12 mouse cellular contexts compared by ENCODE assay signal in genomic region chr1:92698541-92698940, GRCm38 (mm10). TPM values are rescaled to one million over a fixed set of nuclear protein-coding genes. Genes with fewer than 3 reads are reported as not detected.
A peak's percentile ranks its signal among the peaks of the same experiment; 100 is the strongest.
DNase-seq lines count a peak whose midpoint lies in the region; ATAC-seq and TF ChIP-seq lines count a peak whose summit lies in the region.
"Had no signal": no experiment of that assay in that cellular context is flagged by ENCODE, and none has a peak within 500 bp of the region (broad histone marks: within the 10 kb centered on the region; RNA-seq: fewer than 3 reads in every experiment).

No protein-coding gene starts in this region.

- no peak for DNase-seq in heart, postnatal 10 days
- DNase-seq in kidney, postnatal 0 days (ENCODE audit: low spot score), result no peak
- DNase-seq in kidney, adult 2 months, result no peak
- no peak for DNase-seq in MEL (ENCODE audit: low read depth, low spot score)
- DNase-seq in adrenal gland, postnatal 36 days, result no peak
- no peak for DNase-seq in liver, postnatal 0 days
- DNase-seq: kidney, adult 11 months had no signal

- peak overlapping the region; percentile 25 for H3K4me2 ChIP-seq in heart, embryonic 13.5 days
- H3K4me2 ChIP-seq in kidney, postnatal 0 days (ENCODE audit: low read length), result no peak overlapping the region
- H3K4me2 ChIP-seq in forebrain, embryonic 12.5 days, result 0 out of 2 replicates have a peak overlapping the region, but pooled peaks have one; percentile 32
- H3K4me2 ChIP-seq in liver, postnatal 0 days (ENCODE audit: low read depth, low read length), result no peak overlapping the region

- intact Hi-C loops in heart, postnatal 10 days (cut with DNase I), result loop anchor here (2.0 to 5.0 kb wide), 3 partner anchors 22 to 208 kb away; partner anchors contain the start of gene Dusp28

- no peak for TF ChIP-seq CTCF in kidney, postnatal 0 days (IDR thresholded peaks at IDR 0.05; ENCODE audit: low read depth)
- no peak for TF ChIP-seq CTCF in kidney, adult 2 months (conservative IDR thresholded peaks at IDR 0.05; ENCODE audit: insufficient read depth, insufficient read length, low read depth, low read length)
- no peak for TF ChIP-seq CTCF in MEL (IDR thresholded peaks at IDR 0.05 in 2 of 3, conservative IDR thresholded peaks at IDR 0.05 in 1 of 3; ENCODE audit: control insufficient read depth in 1 of 3, insufficient read depth in 1 of 3, low read depth in 2 of 3, low read length in 3 of 3, poor library complexity in 1 of 3, severe bottlenecking in 1 of 3)
- no peak for TF ChIP-seq CTCF in liver, postnatal 0 days (IDR thresholded peaks at IDR 0.05; ENCODE audit: low read depth)

- H3K9ac ChIP-seq in heart, embryonic 13.5 days, result 0 out of 2 replicates have a peak overlapping the region, but pooled peaks have one; percentile 50
- H3K9ac ChIP-seq in kidney, postnatal 0 days (ENCODE audit: low read depth, low read length), result 0 out of 2 replicates have a peak overlapping the region, but pooled peaks have one; percentile 40
- H3K9ac ChIP-seq in MEL (ENCODE audit: control insufficient read depth, low read depth, low read length, poor library complexity, severe bottlenecking), result 0 out of 2 replicates have a peak overlapping the region, but pooled peaks have one; percentile 18
- H3K9ac ChIP-seq in forebrain, embryonic 12.5 days, result no peak overlapping the region
- H3K9ac ChIP-seq in liver, postnatal 0 days (replicated peaks), result no peak overlapping the region

- no peak for TF ChIP-seq EP300 in MEL (IDR thresholded peaks at IDR 0.05; ENCODE audit: low read depth in 1 of 2, low read length in 2 of 2)
- TF ChIP-seq EP300 in liver, postnatal 0 days (IDR thresholded peaks at IDR 0.05; ENCODE audit: low read depth), result no peak

- no peak for TF ChIP-seq RAD21 in MEL (IDR thresholded peaks at IDR 0.05; ENCODE audit: low read depth, low read length)

- peaks cover 22% of the 10 kb centered on the region for H3K27me3 ChIP-seq in heart, embryonic 13.5 days (replicated peaks)
- no peaks in the 10 kb centered on the region for H3K27me3 ChIP-seq in kidney, postnatal 0 days (ENCODE audit: insufficient read depth, low read length)
- no peaks in the 10 kb centered on the region for H3K27me3 ChIP-seq in kidney, adult 2 months (replicated peaks; ENCODE audit: control insufficient read depth, insufficient read depth, low read length)
- 0 out of 4 replicates have a peak, but pooled peaks cover 0 to under 1% of the 10 kb centered on the region in 2 experiments for H3K27me3 ChIP-seq in MEL (ENCODE audit: control insufficient read depth in 1 of 2, insufficient read depth in 2 of 2, low read length in 2 of 2)
- H3K27me3 ChIP-seq in forebrain, embryonic 12.5 days, result peaks cover 4% of the 10 kb centered on the region; the same call in 1 of the 2 replicates
- H3K27me3 ChIP-seq in liver, postnatal 0 days (ENCODE audit: insufficient read depth, low read length), result no peaks in the 10 kb centered on the region

- no peak for TF ChIP-seq POLR2A in kidney, adult 2 months (IDR thresholded peaks at IDR 0.05; ENCODE audit: low read depth, low read length)
- TF ChIP-seq POLR2A in MEL (IDR thresholded peaks at IDR 0.05; ENCODE audit: control insufficient read depth in 1 of 2, insufficient read depth in 1 of 2, low read depth in 1 of 2, low read length in 2 of 2, poor library complexity in 1 of 2), result no peak

- no peaks in the 10 kb centered on the region for H3K36me3 ChIP-seq in heart, embryonic 13.5 days
- no peaks in the 10 kb centered on the region for H3K36me3 ChIP-seq in kidney, postnatal 0 days (ENCODE audit: insufficient read depth, low read length)
- H3K36me3 ChIP-seq in kidney, adult 2 months (ENCODE audit: control insufficient read depth, insufficient read depth, low read length), result no peaks in the 10 kb centered on the region
- no peaks in the 10 kb centered on the region for H3K36me3 ChIP-seq in MEL (ENCODE audit: control insufficient read depth in 1 of 2, insufficient read depth in 2 of 2, low read length in 2 of 2)
- no peaks in the 10 kb centered on the region for H3K36me3 ChIP-seq in forebrain, embryonic 12.5 days (replicated peaks)
- no peaks in the 10 kb centered on the region for H3K36me3 ChIP-seq in liver, postnatal 0 days (replicated peaks; ENCODE audit: insufficient read depth, low read length)

- no peak overlapping the region for H3K4me3 ChIP-seq in heart, embryonic 13.5 days
- no peak overlapping the region for H3K4me3 ChIP-seq in kidney, postnatal 0 days (replicated peaks; ENCODE audit: low read depth, low read length)
- no peak overlapping the region for H3K4me3 ChIP-seq in kidney, adult 2 months (ENCODE audit: insufficient read depth, low read depth, low read length)
- no peak overlapping the region for H3K4me3 ChIP-seq in MEL (ENCODE audit: control insufficient read depth in 1 of 2, insufficient read depth in 1 of 2, low read depth in 2 of 2, low read length in 2 of 2)
- no peak overlapping the region for H3K4me3 ChIP-seq in forebrain, embryonic 12.5 days (replicated peaks)
- no peak overlapping the region for H3K4me3 ChIP-seq in liver, postnatal 0 days (ENCODE audit: low read depth, low read length)

- ATAC-seq in heart, embryonic 13.5 days (ENCODE audit: extremely low read depth, insufficient number of reproducible peaks, low FRiP score, low TSS enrichment), result 0 out of 2 replicates have a peak, but pooled peaks have one; percentile 6
- no peak for ATAC-seq in kidney, postnatal 0 days (replicated peaks; ENCODE audit: low FRiP score, low read depth)
- no peak for ATAC-seq in forebrain, embryonic 12.5 days (ENCODE audit: low FRiP score)
- no peak for ATAC-seq in liver, postnatal 0 days

- peak overlapping the region; percentile 79 for H3K27ac ChIP-seq in heart, embryonic 13.5 days (replicated peaks)
- H3K27ac ChIP-seq in kidney, postnatal 0 days, result no peak overlapping the region
- H3K27ac ChIP-seq in kidney, adult 2 months (ENCODE audit: insufficient read depth, low read depth, low read length), result no peak overlapping the region
- no peak overlapping the region for H3K27ac ChIP-seq in MEL (ENCODE audit: control insufficient read depth, low read depth, low read length)
- peak overlapping the region; percentile 75 for H3K27ac ChIP-seq in forebrain, embryonic 12.5 days
- H3K27ac ChIP-seq in liver, postnatal 0 days (ENCODE audit: low read depth), result no peak overlapping the region

- H3K79me2 ChIP-seq in MEL (ENCODE audit: control insufficient read depth, insufficient read depth, low read length, poor library complexity), result no peaks in the 10 kb centered on the region

- H3K9me3 ChIP-seq in heart, embryonic 13.5 days, result no peaks in the 10 kb centered on the region
- no peaks in the 10 kb centered on the region for H3K9me3 ChIP-seq in kidney, postnatal 0 days (replicated peaks; ENCODE audit: low read length)
- H3K9me3 ChIP-seq in MEL (replicated peaks; ENCODE audit: insufficient read depth, low read length), result no peaks in the 10 kb centered on the region
- no peaks in the 10 kb centered on the region for H3K9me3 ChIP-seq in forebrain, embryonic 12.5 days
- no peaks in the 10 kb centered on the region for H3K9me3 ChIP-seq in liver, postnatal 0 days (ENCODE audit: low read length)

- H3K4me1 ChIP-seq in heart, embryonic 13.5 days, result peaks cover 53% of the 10 kb centered on the region
- H3K4me1 ChIP-seq in kidney, postnatal 0 days (replicated peaks; ENCODE audit: insufficient read depth, low read length), result peaks cover 7% of the 10 kb centered on the region; the same call in 1 of the 2 replicates
- H3K4me1 ChIP-seq in kidney, adult 2 months (ENCODE audit: control insufficient read depth, insufficient read depth, low read length), result no peaks in the 10 kb centered on the region
- peaks cover 1 to 13% of the 10 kb centered on the region in 2 experiments; a peak in 2 of 4 replicates for H3K4me1 ChIP-seq in MEL (ENCODE audit: control insufficient read depth in 1 of 2, insufficient read depth in 2 of 2, low read length in 2 of 2)
- H3K4me1 ChIP-seq in forebrain, embryonic 12.5 days, result peaks cover 31% of the 10 kb centered on the region
- 0 out of 2 replicates have a peak, but pooled peaks cover 4% of the 10 kb centered on the region for H3K4me1 ChIP-seq in liver, postnatal 0 days (ENCODE audit: insufficient read depth)

- 85% methylated on average over 3 of the region's 3 CpGs for WGBS in heart, embryonic 13.5 days
- WGBS in kidney, postnatal 0 days, result 83% methylated on average over 3 of the region's 3 CpGs
- WGBS in kidney, adult 2 months, result 89% methylated on average over 3 of the region's 3 CpGs
- 88% methylated on average over 3 of the region's 3 CpGs for WGBS in forebrain, embryonic 12.5 days
- 92% methylated on average over 3 of the region's 3 CpGs for WGBS in liver, postnatal 0 days (ENCODE audit: insufficient replicate concordance)

TF ChIP-seq in MEL, 35 proteins besides CTCF, POLR2A, EP300 and RAD21 (continues in another document):
- TF ChIP-seq ZNF384 (IDR thresholded peaks at IDR 0.05; ENCODE audit: low read depth, low read length), result no peak
- no peak for TF ChIP-seq HCFC1 (IDR thresholded peaks at IDR 0.05; ENCODE audit: low read depth, low read length)
- TF ChIP-seq KAT2A (conservative IDR thresholded peaks at IDR 0.05; ENCODE audit: low read depth, low read length), result no peak
- TF ChIP-seq UBTF (IDR thresholded peaks at IDR 0.05; ENCODE audit: borderline replicate concordance, insufficient read depth, low read depth, low read length), result no peak

RNA-seq across cellular contexts. Expression of gene Otos, which starts 49.9 kb away (rescaled TPM):
- polyA plus RNA-seq in heart, embryonic 13.5 days (2015; fragmentation: Nextera tagmentation; extraction: Ambion mirVana), result not detected in 2 replicates
- not detected for total RNA-seq in heart, postnatal 10 days (2021)
- polyA plus RNA-seq in kidney, postnatal 0 days (2015; fragmentation: Nextera tagmentation; extraction: Ambion mirVana), result 1.0 and 1.3 TPM in 2 replicates
- polyA plus RNA-seq in kidney, adult 2 months (2012; rRNA removed), result 0.29 and 0.48 TPM in 2 replicates
- 1.2 and 1.8 TPM in 2 replicates for total RNA-seq in MEL (2012; rRNA removed)
- 1 to 10 TPM in 1 of 2 experiments, not detected in 1; 6.3 TPM for polyA plus RNA-seq in MEL (2012; ENCODE audit: insufficient read depth in 1 of 2, insufficient read length in 2 of 2, low read depth in 1 of 2, low replicate concordance in 2 of 2, missing spikeins in 1 of 2)
- 0.12 and 0.20 TPM in 2 replicates for polyA plus RNA-seq in forebrain, embryonic 12.5 days (2016; fragmentation: Nextera tagmentation; extraction: Ambion mirVana)
- total RNA-seq in adrenal gland, postnatal 36 days (2021), result not detected
- polyA plus RNA-seq in liver, postnatal 0 days (2015; fragmentation: Nextera tagmentation; extraction: Ambion mirVana), result 0.16 TPM in 1 of 2 replicates, not detected in the other
- total RNA-seq: adrenal gland, postnatal 14 days; CH12.LX had no signal
- polyA plus RNA-seq: limb, embryonic 11.5 days had no signal

RNA-seq across cellular contexts. Expression of gene Cops9, which starts 56.8 kb away (rescaled TPM):
- 403 and 485 TPM in 2 replicates for polyA plus RNA-seq in heart, embryonic 13.5 days (2015; fragmentation: Nextera tagmentation; extraction: Ambion mirVana)
- 100 to 1,000 TPM; 221 to 231 TPM for total RNA-seq in heart, postnatal 10 days (2021)
- 467 and 534 TPM in 2 replicates for polyA plus RNA-seq in kidney, postnatal 0 days (2015; fragmentation: Nextera tagmentation; extraction: Ambion mirVana)
- 176 and 280 TPM in 2 replicates for polyA plus RNA-seq in kidney, adult 2 months (2012; rRNA removed)
- 550 and 618 TPM in 2 replicates for total RNA-seq in MEL (2012; rRNA removed)
- 100 to 1,000 TPM in 1 of 2 experiments, not detected in 1; 377 TPM for polyA plus RNA-seq in MEL (2012; ENCODE audit: insufficient read depth in 1 of 2, insufficient read length in 2 of 2, low read depth in 1 of 2, low replicate concordance in 2 of 2, missing spikeins in 1 of 2)
- 383 and 390 TPM in 2 replicates for polyA plus RNA-seq in forebrain, embryonic 12.5 days (2016; fragmentation: Nextera tagmentation; extraction: Ambion mirVana)
- 100 to 1,000 TPM; 332 to 335 TPM for total RNA-seq in adrenal gland, postnatal 36 days (2021)
- polyA plus RNA-seq in liver, postnatal 0 days (2015; fragmentation: Nextera tagmentation; extraction: Ambion mirVana), result 222 and 225 TPM in 2 replicates

Comparison
In these comparisons a context has a peak if more than half of its experiments do, and no peak if none do; other contexts are left out.
1. H3K27ac ChIP-seq: peak in heart, embryonic 13.5 days (single experiment) and forebrain, embryonic 12.5 days (single experiment); none in kidney, postnatal 0 days (single experiment), kidney, adult 2 months (single experiment), MEL (single experiment) and liver, postnatal 0 days (single experiment).
2. H3K4me2 ChIP-seq: peak in heart, embryonic 13.5 days (single experiment) and forebrain, embryonic 12.5 days (single experiment); none in kidney, postnatal 0 days (single experiment) and liver, postnatal 0 days (single experiment).
3. H3K9ac ChIP-seq: peak in heart, embryonic 13.5 days (single experiment), kidney, postnatal 0 days (single experiment) and MEL (single experiment); none in forebrain, embryonic 12.5 days (single experiment) and liver, postnatal 0 days (single experiment).